Mouse (Mus musculus) myocyte (in vitro differentiated cells): ENCODE results near the gene Kcnh7. TPM values are rescaled to one million over a fixed set of nuclear protein-coding genes. Genes with fewer than 3 reads are reported as not detected.
A peak's percentile ranks its signal among the peaks of the same experiment; 100 is the strongest.

Source experiments
- H3K27me3 ChIP-seq: one replicate; pipeline ENCODE4 v1.6.1; 2011; ENCODE audit not compliant: control insufficient read depth, insufficient read depth, insufficient read length
- H3K36me3 ChIP-seq: one replicate; pipeline ENCODE4 v1.6.1; 2011; ENCODE audit not compliant: control insufficient read depth, insufficient read depth
- H3K4me2 ChIP-seq: one replicate; pipeline ENCODE4 v1.6.1; 2011; ENCODE audit warnings: low read depth, control low read depth
- H3K4me3 ChIP-seq: one replicate; pipeline ENCODE4 v1.5.1; 2011; ENCODE audit warnings: mild to moderate bottlenecking, control low read depth, moderate library complexity
- H3K79me2 ChIP-seq: one replicate; pipeline ENCODE4 v1.6.1; 2011; ENCODE audit not compliant: control insufficient read depth, insufficient read depth
- H3ac ChIP-seq: one replicate; pipeline ENCODE4 v1.6.1; 2011; ENCODE audit not compliant: control insufficient read depth, insufficient read length
- CEBPB ChIP-seq: IDR thresholded peaks from 2 replicates; pipeline ENCODE4 v1.6.1; 2011; ENCODE audit warnings: mild to moderate bottlenecking, moderate library complexity; ENCODE audit not compliant: poor library complexity, insufficient read depth, severe bottlenecking
- E2F4 ChIP-seq: IDR thresholded peaks from one replicate; pipeline ENCODE4 v1.6.1; 2011; ENCODE audit warnings: mild to moderate bottlenecking, control low read depth, moderate library complexity; ENCODE audit not compliant: insufficient read depth
- MAX ChIP-seq: IDR thresholded peaks from one replicate; pipeline ENCODE4 v1.6.1; 2011; ENCODE audit warnings: low read depth, mild to moderate bottlenecking, control low read depth
- MYOD1 ChIP-seq, 3 experiments: IDR thresholded peaks; one replicate each; pipeline ENCODE4 v1.6.1; 2011; ENCODE audit warnings: control low read depth in 2 of 3, low read depth in 2 of 3, mild to moderate bottlenecking in 2 of 3, moderate library complexity in 1 of 3; ENCODE audit not compliant: insufficient read length in 2 of 3, control insufficient read depth in 1 of 3
- MYOG ChIP-seq, 3 experiments: IDR thresholded peaks; one replicate each; pipeline ENCODE4 v1.6.1; 2011; ENCODE audit warnings: control low read depth in 2 of 3, low read depth in 2 of 3, mild to moderate bottlenecking in 2 of 3; ENCODE audit not compliant: insufficient read length in 2 of 3, control insufficient read depth in 1 of 3, insufficient read depth in 1 of 3
- POLR2A ChIP-seq: IDR thresholded peaks from one replicate; pipeline ENCODE4 v1.6.1; 2011; ENCODE audit warnings: low read depth, mild to moderate bottlenecking, control low read depth, moderate library complexity; ENCODE audit not compliant: insufficient read length
- POLR2AphosphoS2 ChIP-seq: IDR thresholded peaks from one replicate; pipeline ENCODE4 v1.6.1; 2011; ENCODE audit warnings: low read depth, control low read depth; ENCODE audit not compliant: insufficient read length
- REST ChIP-seq: IDR thresholded peaks from one replicate; pipeline ENCODE4 v1.6.1; 2011; ENCODE audit warnings: mild to moderate bottlenecking, control low read depth, moderate library complexity; ENCODE audit not compliant: insufficient read depth, insufficient read length
- SRF ChIP-seq: IDR thresholded peaks from one replicate; pipeline ENCODE4 v1.6.1; 2011; ENCODE audit warnings: low read depth; ENCODE audit not compliant: control insufficient read depth, insufficient read length
- TCF12 ChIP-seq: IDR thresholded peaks from one replicate; pipeline ENCODE4 v1.6.1; 2011; ENCODE audit warnings: mild to moderate bottlenecking, control low read depth; ENCODE audit not compliant: poor library complexity, insufficient read depth, severe bottlenecking
- TCF3 ChIP-seq: IDR thresholded peaks from one replicate; pipeline ENCODE4 v1.6.1; 2011; ENCODE audit warnings: low read depth, control low read depth; ENCODE audit not compliant: insufficient read length
- USF1 ChIP-seq: IDR thresholded peaks from one replicate; pipeline ENCODE4 v1.6.1; 2011; ENCODE audit warnings: low read depth, mild to moderate bottlenecking, control low read depth, moderate library complexity
- polyA plus RNA-seq: library from polyadenylated mRNA; unstranded; fragments of >200 nt; fragmentation: generic; extraction: Trizol; gene quantifications from one replicate; pipeline ENCODE4 v1.2.1, GENCODE M21; 2012; ENCODE audit warnings: missing spikeins

Gene Kcnh7
- polyA plus RNA-seq, 1 experiment: 0.02 TPM

DNA sequence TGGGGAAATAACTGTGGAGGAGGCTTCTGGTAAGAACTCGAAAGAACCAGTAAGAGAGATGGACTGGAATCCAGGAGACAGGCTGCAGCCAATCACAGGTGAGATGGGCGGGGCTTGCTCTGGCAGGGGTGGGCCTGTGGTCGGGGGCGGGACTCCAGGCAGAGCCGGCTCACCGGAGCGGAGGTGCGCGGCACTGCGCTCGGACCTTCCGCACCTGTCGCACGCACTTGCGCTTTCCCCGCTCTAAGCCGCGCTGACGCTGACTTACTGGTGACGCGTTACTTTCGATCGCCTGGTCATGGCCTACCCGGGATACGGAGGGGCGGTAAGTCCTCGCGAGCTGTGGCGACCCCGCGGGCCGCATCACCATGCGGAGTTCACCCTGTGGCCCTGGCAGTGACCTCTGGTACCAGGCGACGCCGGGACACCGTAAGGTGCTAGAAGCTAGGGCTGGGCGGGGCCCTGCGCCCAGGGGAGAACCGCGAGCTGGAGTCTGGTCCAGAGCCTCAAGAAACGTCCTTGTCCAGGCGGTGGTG is 519.9 kb downstream of the Kcnh7 start, which contains the start of gene Gca:
Gene Gca (plus strand): TSS at position 151 of the 536 bp plus-strand sequence.
- H3K36me3 ChIP-seq: no peaks in the 10 kb centered on the region
- H3ac ChIP-seq: no peak within 1 kb of the TSS
- H3K4me2 ChIP-seq: no peak within 1 kb of the TSS
- no peak for TF ChIP-seq POLR2AphosphoS2
- no peak for TF ChIP-seq CEBPB
- no peak for TF ChIP-seq SRF
- TF ChIP-seq E2F4: no peak
- peak in 1 of 3 experiments; percentile 35 for TF ChIP-seq MYOD1 (IDR thresholded peaks at IDR 0.05; ENCODE audit: control insufficient read depth in 1 of 3, insufficient read length in 2 of 3, low read depth in 2 of 3)
- TF ChIP-seq POLR2A: no peak
- no peak for TF ChIP-seq TCF3
- peak in 1 of 3 experiments; percentile 26 for TF ChIP-seq MYOG (IDR thresholded peaks at IDR 0.05; ENCODE audit: control insufficient read depth in 1 of 3, insufficient read depth in 1 of 3, insufficient read length in 2 of 3, low read depth in 2 of 3)
- no peak for TF ChIP-seq REST
- TF ChIP-seq USF1: no peak
- no peak for TF ChIP-seq TCF12
- no peak for TF ChIP-seq MAX
- H3K4me3 ChIP-seq: no peak within 1 kb of the TSS
- no peaks in the 10 kb centered on the region for H3K79me2 ChIP-seq
- no peaks in the 10 kb centered on the region for H3K27me3 ChIP-seq

DNA sequence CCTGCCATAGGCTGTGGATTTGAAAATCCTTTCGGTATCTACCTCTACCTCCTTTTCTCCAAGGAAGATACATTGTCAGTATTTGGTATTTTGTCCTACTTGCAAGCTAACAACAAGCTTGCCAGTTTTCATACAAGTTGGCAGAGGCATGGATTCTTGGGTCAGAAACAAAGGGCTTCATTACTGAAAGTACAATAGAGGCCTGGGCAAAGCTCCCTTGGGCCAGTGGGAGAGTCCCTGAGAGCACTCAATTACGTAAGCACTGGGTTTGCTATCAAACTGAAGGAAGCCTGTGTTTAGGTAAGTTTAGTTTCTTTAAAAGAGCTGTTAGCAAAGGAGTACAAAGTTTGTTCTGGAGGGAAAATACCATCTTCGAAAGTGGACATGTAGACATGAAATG is 521.5 kb downstream of the Kcnh7 start:
- no peak overlapping the region for H3K4me3 ChIP-seq
- H3ac ChIP-seq: no peak overlapping the region
- H3K79me2 ChIP-seq: no peaks in the 10 kb centered on the region
- no peak overlapping the region for H3K4me2 ChIP-seq
- no peaks in the 10 kb centered on the region for H3K27me3 ChIP-seq
- TF ChIP-seq MYOG (IDR thresholded peaks at IDR 0.05; ENCODE audit: control insufficient read depth in 1 of 3, insufficient read depth in 1 of 3, insufficient read length in 2 of 3, low read depth in 2 of 3) (no peak), REST (no peak)
- H3K36me3 ChIP-seq: no peaks in the 10 kb centered on the region

DNA sequence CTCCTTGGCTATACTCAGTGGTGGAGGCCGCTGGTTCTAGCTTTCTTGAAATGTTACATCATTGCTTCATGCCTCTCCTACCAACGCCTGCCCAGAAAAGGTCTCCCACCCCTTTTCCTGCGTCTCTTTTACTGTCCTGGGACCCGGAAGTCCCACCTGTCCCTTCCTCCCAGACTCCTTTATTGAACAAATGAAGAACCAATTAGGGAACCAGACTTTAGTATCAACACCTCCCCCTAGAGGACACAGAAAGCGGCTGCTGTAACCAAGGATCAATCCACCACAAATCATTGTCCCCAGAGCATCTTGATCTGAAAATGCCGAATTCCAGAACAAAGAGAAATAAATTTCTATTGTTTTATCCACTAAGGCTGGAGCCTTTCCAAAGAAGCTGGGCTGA is 523.5 kb downstream of the Kcnh7 start:
- no peaks in the 10 kb centered on the region for H3K36me3 ChIP-seq
- H3K79me2 ChIP-seq: no peaks in the 10 kb centered on the region
- TF ChIP-seq SRF (no peak), TCF12 (no peak), E2F4 (no peak), POLR2AphosphoS2 (no peak), CEBPB (no peak), TCF3 (no peak), MYOG (IDR thresholded peaks at IDR 0.05; ENCODE audit: control insufficient read depth in 1 of 3, insufficient read depth in 1 of 3, insufficient read length in 2 of 3, low read depth in 2 of 3) (no peak)
- H3K4me3 ChIP-seq: no peak overlapping the region
- H3K27me3 ChIP-seq: no peaks in the 10 kb centered on the region
- no peak overlapping the region for H3K4me2 ChIP-seq
- H3ac ChIP-seq: no peak overlapping the region

DNA sequence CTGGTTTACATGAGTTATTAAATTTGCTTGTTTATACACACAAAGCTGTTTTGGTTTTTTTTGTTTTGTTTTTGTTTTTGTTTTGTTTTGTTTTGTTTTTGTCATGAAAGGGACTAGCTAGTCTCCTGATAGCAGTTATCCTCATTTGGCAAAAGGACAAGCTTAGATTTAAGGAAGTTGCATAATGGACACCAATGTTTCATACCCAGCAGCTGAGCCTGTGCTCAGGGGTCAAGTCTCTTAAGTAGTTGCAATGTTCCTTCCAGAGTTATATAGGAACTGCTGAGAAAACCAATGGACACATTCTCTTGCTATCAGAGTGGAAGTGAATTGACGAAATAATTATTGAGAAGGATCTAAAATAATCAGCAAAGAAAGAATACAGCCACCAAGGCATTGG is 528.0 kb downstream of the Kcnh7 start:
- Histone ChIP-seq H3K4me3 (no peak overlapping the region), H3K36me3 (no peaks in the 10 kb centered on the region), H3K4me2 (no peak overlapping the region), H3ac (no peak overlapping the region), H3K79me2 (no peaks in the 10 kb centered on the region), H3K27me3 (no peaks in the 10 kb centered on the region)
- no peak for TF ChIP-seq POLR2AphosphoS2
- no peak for TF ChIP-seq TCF3
- TF ChIP-seq TCF12: no peak
- TF ChIP-seq POLR2A: no peak
- TF ChIP-seq MAX: no peak
- no peak for TF ChIP-seq REST
- no peak for TF ChIP-seq USF1
- no peak for TF ChIP-seq SRF
- TF ChIP-seq MYOG (IDR thresholded peaks at IDR 0.05; ENCODE audit: control insufficient read depth in 1 of 3, insufficient read depth in 1 of 3, insufficient read length in 2 of 3, low read depth in 2 of 3): no peak
- TF ChIP-seq MYOD1 (IDR thresholded peaks at IDR 0.05; ENCODE audit: control insufficient read depth in 1 of 3, insufficient read length in 2 of 3, low read depth in 2 of 3): no peak
- no peak for TF ChIP-seq CEBPB
- no peak for TF ChIP-seq E2F4
